ENCODE assay signal across 8 mouse cellular contexts in the genomic region with DNA sequence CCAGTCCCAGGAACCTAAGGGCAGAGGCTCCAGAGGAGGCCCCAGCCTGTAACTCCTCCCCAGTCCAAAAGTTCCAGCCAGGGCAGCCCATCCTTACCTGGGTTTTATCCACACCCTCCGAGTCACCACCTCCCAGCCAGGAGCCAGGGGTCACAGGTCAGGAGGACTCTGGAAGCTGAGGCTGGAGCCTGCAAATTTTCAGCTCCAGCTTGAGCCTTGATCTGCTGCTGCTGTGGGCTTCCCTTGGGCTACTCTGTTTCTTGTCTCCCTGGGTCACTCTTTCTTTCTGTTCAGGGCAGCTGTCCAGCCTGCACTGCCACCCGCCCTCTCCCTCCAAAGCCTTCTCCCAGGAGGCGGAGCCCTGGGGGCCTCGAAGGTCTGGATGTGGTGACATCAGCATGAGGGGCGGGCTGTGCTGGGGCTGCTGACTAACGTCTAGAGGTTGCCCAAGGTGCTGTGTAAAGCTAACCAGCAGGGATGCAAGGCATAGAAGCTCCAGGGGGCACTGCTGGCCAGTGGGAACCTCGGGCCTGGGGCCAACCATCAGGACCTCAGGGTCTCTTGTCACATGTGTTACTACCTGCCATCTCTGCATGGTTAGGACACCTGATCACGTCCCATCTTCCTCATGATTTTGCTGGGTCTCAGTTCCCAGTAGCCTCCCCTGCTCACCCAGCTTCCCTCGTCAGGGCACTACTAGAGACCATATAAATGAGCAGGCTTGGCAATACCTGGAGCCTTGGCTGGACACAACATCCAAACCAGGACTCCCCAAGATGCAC. TPM values are rescaled to one million over a fixed set of nuclear protein-coding genes. Genes with fewer than 3 reads are reported as not detected.
DNase-seq lines count a peak whose midpoint lies in the region; ATAC-seq lines count a peak whose summit lies in the region.

A gene (minus strand): TSS at position 346 of the 782 bp plus-strand sequence.

- H3K27me3 ChIP-seq in lung, embryonic 15.5 days, result no peaks in the 10 kb centered on the region
- H3K27me3 ChIP-seq in heart, embryonic 16.5 days (ENCODE audit: control insufficient read depth, insufficient read depth, low read length), result no peaks in the 10 kb centered on the region
- no peaks in the 10 kb centered on the region for H3K27me3 ChIP-seq in midbrain, embryonic 13.5 days

- H3K36me3 ChIP-seq in lung, embryonic 15.5 days, result no peaks in the 10 kb centered on the region
- H3K36me3 ChIP-seq in heart, embryonic 16.5 days (ENCODE audit: control insufficient read depth, insufficient read depth), result no peaks in the 10 kb centered on the region
- H3K36me3 ChIP-seq in midbrain, embryonic 13.5 days, result no peaks in the 10 kb centered on the region

- peak; percentile 13; the same call in 1 of the 2 replicates for ATAC-seq in lung, embryonic 15.5 days (ENCODE audit: borderline replicate concordance, extremely low read depth, low FRiP score, low TSS enrichment)
- ATAC-seq in heart, embryonic 16.5 days (replicated peaks; ENCODE audit: extremely low read depth, insufficient read depth, low FRiP score), result peak; percentile 28; the same call in 1 of the 2 replicates
- peak; percentile 29 for ATAC-seq in midbrain, embryonic 13.5 days
- no peak for ATAC-seq in frontal cortex, adult (ENCODE audit: low TSS enrichment)

- peak within 1 kb of the TSS; percentile 34; the same call in 1 of the 2 replicates for H3K9ac ChIP-seq in lung, embryonic 15.5 days
- H3K9ac ChIP-seq in heart, embryonic 16.5 days (ENCODE audit: low read length), result peak within 1 kb of the TSS; percentile 52; the same call in 1 of the 2 replicates
- H3K9ac ChIP-seq in midbrain, embryonic 13.5 days (replicated peaks), result peak within 1 kb of the TSS; percentile 51; the same call in 1 of the 2 replicates

- H3K4me2 ChIP-seq in lung, embryonic 15.5 days, result peak within 1 kb of the TSS; percentile 52
- peak within 1 kb of the TSS; percentile 66 for H3K4me2 ChIP-seq in heart, embryonic 16.5 days (ENCODE audit: low read depth, low read length)
- peak within 1 kb of the TSS; percentile 52 for H3K4me2 ChIP-seq in midbrain, embryonic 13.5 days (replicated peaks)

- 31% methylated on average over 9 of the region's 9 CpGs for WGBS in lung, embryonic 15.5 days
- 41% methylated on average over 9 of the region's 9 CpGs for WGBS in heart, embryonic 16.5 days
- 31% methylated on average over 9 of the region's 9 CpGs for WGBS in midbrain, embryonic 13.5 days

- peaks cover 20% of the 10 kb centered on the region for H3K4me1 ChIP-seq in lung, embryonic 15.5 days
- peaks cover 25% of the 10 kb centered on the region for H3K4me1 ChIP-seq in brown adipose tissue, adult 24 weeks (ENCODE audit: control insufficient read depth, insufficient read depth, insufficient read length, low read length)
- peaks cover 15% of the 10 kb centered on the region for H3K4me1 ChIP-seq in heart, embryonic 16.5 days (ENCODE audit: control insufficient read depth, insufficient read depth, low read length)
- H3K4me1 ChIP-seq in midbrain, embryonic 13.5 days (replicated peaks), result peaks cover 11% of the 10 kb centered on the region; the same call in 1 of the 2 replicates

- no peak for DNase-seq in lung, postnatal 36 days
- DNase-seq in kidney, postnatal 4 days, result peak; percentile 68 to 82
- DNase-seq in thymus, postnatal 0 days (ENCODE audit: low spot score), result no peak

- H3K4me3 ChIP-seq in lung, embryonic 15.5 days, result peak within 1 kb of the TSS; percentile 20; the same call in 1 of the 2 replicates
- H3K4me3 ChIP-seq in brown adipose tissue, adult 24 weeks (ENCODE audit: insufficient read depth, low read depth, low read length), result peak within 1 kb of the TSS; percentile 25
- peak within 1 kb of the TSS; percentile 39 for H3K4me3 ChIP-seq in heart, embryonic 16.5 days (ENCODE audit: low read length)
- peak within 1 kb of the TSS; percentile 23; the same call in 1 of the 2 replicates for H3K4me3 ChIP-seq in midbrain, embryonic 13.5 days (replicated peaks)

- no peaks in the 10 kb centered on the region for H3K9me3 ChIP-seq in lung, embryonic 15.5 days
- H3K9me3 ChIP-seq in heart, embryonic 16.5 days (replicated peaks; ENCODE audit: control insufficient read depth, low read length), result no peaks in the 10 kb centered on the region
- no peaks in the 10 kb centered on the region for H3K9me3 ChIP-seq in midbrain, embryonic 13.5 days

- no peak within 1 kb of the TSS for H3K27ac ChIP-seq in lung, embryonic 15.5 days
- H3K27ac ChIP-seq in brown adipose tissue, adult 24 weeks (replicated peaks; ENCODE audit: low read depth, low read length), result peak within 1 kb of the TSS; percentile 14; the same call in 1 of the 2 replicates
- H3K27ac ChIP-seq in heart, embryonic 16.5 days (ENCODE audit: low read length), result no peak within 1 kb of the TSS
- no peak within 1 kb of the TSS for H3K27ac ChIP-seq in midbrain, embryonic 13.5 days

RNA-seq across cellular contexts. Expression of the gene that starts here (rescaled TPM):
- polyA plus RNA-seq in lung, embryonic 15.5 days (2015; fragmentation: Nextera tagmentation; extraction: Ambion mirVana), result 11.6 and 12.9 TPM in 2 replicates
- polyA plus RNA-seq in brown adipose tissue, adult 24 weeks (2012; ENCODE audit: insufficient read depth, insufficient read length, missing spikeins), result 3.3 and 4.5 TPM in 2 replicates
- 4.8 and 6.5 TPM in 2 replicates for polyA plus RNA-seq in heart, embryonic 16.5 days (2015; fragmentation: Nextera tagmentation; extraction: Ambion mirVana)
- 17.8 and 19.0 TPM in 2 replicates for polyA plus RNA-seq in midbrain, embryonic 13.5 days (2015; fragmentation: Nextera tagmentation; extraction: Ambion mirVana)
- polyA plus RNA-seq in thymus, postnatal 0 days (2015; fragmentation: Nextera tagmentation; extraction: Ambion mirVana), result 2.6 and 2.8 TPM in 2 replicates

Comparison
In these comparisons a context has a peak if more than half of its experiments do, and no peak if none do; other contexts are left out.
1. DNase-seq: peak in kidney, postnatal 4 days (2 of 2); none in lung, postnatal 36 days (single experiment) and thymus, postnatal 0 days (single experiment).
2. Peak in every context shown above with its lines, with median percentiles within 50 percentile points of each other: H3K4me2 ChIP-seq, H3K4me3 ChIP-seq and H3K9ac ChIP-seq.